Mouse (Mus musculus): ENCODE measurements at regions not wholly inside any gene's neighbourhood (a gene's known extent, or its start where the extent isn't known, plus 50 kb on each side); places are given as distances from the start of the nearest gene placed in this dataset.
"Not testable (repeated sequence)": the region's sequence is repeated elsewhere in the genome, so short reads cannot be mapped to it uniquely, and the experiment has no call there.

- Histone ChIP-seq H3K27me3 (no peaks in the 10 kb centered on the region), H3K9ac (no peak overlapping the region), H3K4me1 (no peaks in the 10 kb centered on the region), H3K9me3 (no peaks in the 10 kb centered on the region), H3K36me3 (replicated peaks) (no peaks in the 10 kb centered on the region), H3K27ac (no peak overlapping the region), H3K4me3 (replicated peaks) (no peak overlapping the region), H3K4me2 (no peak overlapping the region)
- ATAC-seq (ENCODE audit: low FRiP score), result no peak
- 90% methylated on average over 1 of the region's 1 CpGs for WGBS
Measured at GRCm38 (mm10) chr2:109402556-109402955, 122.0 kb upstream of the Mettl15 start.

- Histone ChIP-seq H3K36me3 (replicated peaks) (no peaks in the 10 kb centered on the region), H3K4me2 (no peak overlapping the region), H3K27me3 (no peaks in the 10 kb centered on the region), H3K27ac (no peak overlapping the region), H3K9me3 (no peaks in the 10 kb centered on the region), H3K4me3 (replicated peaks) (no peak overlapping the region), H3K4me1 (no peaks in the 10 kb centered on the region), H3K9ac (no peak overlapping the region)
- 86% methylated on average over 3 of the region's 3 CpGs for WGBS
- ATAC-seq (ENCODE audit: low FRiP score), result no peak
Measured at GRCm38 (mm10) chr2:109404262-109404661, 123.7 kb upstream of the Mettl15 start.

- Histone ChIP-seq H3K36me3 (replicated peaks) (no peaks in the 10 kb centered on the region), H3K4me3 (replicated peaks) (no peak overlapping the region)
- WGBS, result 74% methylated on average over 7 of the region's 7 CpGs
Measured at GRCm38 (mm10) chr2:109406591-109407079, 126.1 kb upstream of the Mettl15 start.

GRCm38 (mm10) chr2:109420098-109420497 lies 139.6 kb upstream of the Mettl15 start:
- no peaks in the 10 kb centered on the region for H3K4me1 ChIP-seq
- H3K9me3 ChIP-seq, result no peaks in the 10 kb centered on the region
- H3K27ac ChIP-seq, result no peak overlapping the region
- H3K9ac ChIP-seq, result no peak overlapping the region
- no peak for ATAC-seq (ENCODE audit: low FRiP score)
- no peak overlapping the region for H3K4me2 ChIP-seq
- H3K36me3 ChIP-seq (replicated peaks), result no peaks in the 10 kb centered on the region
- no peak overlapping the region for H3K4me3 ChIP-seq (replicated peaks)
- no peaks in the 10 kb centered on the region for H3K27me3 ChIP-seq

More at GRCm38 (mm10) chr2:109406591-109407079, 126.1 kb upstream of the Mettl15 start:
- Histone ChIP-seq H3K4me2 (no peak overlapping the region), H3K27me3 (no peaks in the 10 kb centered on the region), H3K9ac (no peak overlapping the region), H3K4me1 (no peaks in the 10 kb centered on the region), H3K9me3 (no peaks in the 10 kb centered on the region), H3K27ac (no peak overlapping the region)
- no peak for ATAC-seq (ENCODE audit: low FRiP score)

- ATAC-seq (ENCODE audit: low FRiP score), result no peak
- no peak overlapping the region for H3K27ac ChIP-seq
- no peak overlapping the region for H3K4me3 ChIP-seq (replicated peaks)
- 90% methylated on average over 3 of the region's 3 CpGs for WGBS
- H3K27me3 ChIP-seq, result no peaks in the 10 kb centered on the region
- no peaks in the 10 kb centered on the region for H3K36me3 ChIP-seq (replicated peaks)
- H3K9me3 ChIP-seq, result no peaks in the 10 kb centered on the region
- no peaks in the 10 kb centered on the region for H3K4me1 ChIP-seq
- H3K9ac ChIP-seq, result no peak overlapping the region
- no peak overlapping the region for H3K4me2 ChIP-seq
Measured at GRCm38 (mm10) chr2:109431183-109431582, 150.6 kb upstream of the Mettl15 start.

- H3K9me3 ChIP-seq, result no peaks in the 10 kb centered on the region
Measured at GRCm38 (mm10) chr2:109442551-109443120, 162.1 kb upstream of the Mettl15 start.

GRCm38 (mm10) chr2:109443521-109444066 lies 163.0 kb upstream of the Mettl15 start:
- no peak overlapping the region for H3K4me2 ChIP-seq
- no peaks in the 10 kb centered on the region for H3K27me3 ChIP-seq
- no peaks in the 10 kb centered on the region for H3K9me3 ChIP-seq
- ATAC-seq (ENCODE audit: low FRiP score), result no peak
- H3K4me3 ChIP-seq (replicated peaks), result no peak overlapping the region
- no peaks in the 10 kb centered on the region for H3K4me1 ChIP-seq
- no peak overlapping the region for H3K9ac ChIP-seq
- whole genome bisulfite sequencing, result 75% methylated on average over 3 of the region's 3 CpGs
- H3K27ac ChIP-seq, result no peak overlapping the region
- no peaks in the 10 kb centered on the region for H3K36me3 ChIP-seq (replicated peaks)

More at GRCm38 (mm10) chr2:109442551-109443120, 162.1 kb upstream of the Mettl15 start:
- no peaks in the 10 kb centered on the region for H3K27me3 ChIP-seq
- 70% methylated on average over 3 of the region's 3 CpGs for WGBS
- ATAC-seq (ENCODE audit: low FRiP score), result no peak
- H3K4me2 ChIP-seq, result no peak overlapping the region
- H3K4me3 ChIP-seq (replicated peaks), result no peak overlapping the region
- H3K27ac ChIP-seq, result no peak overlapping the region
- H3K4me1 ChIP-seq, result no peaks in the 10 kb centered on the region
- no peak overlapping the region for H3K9ac ChIP-seq
- no peaks in the 10 kb centered on the region for H3K36me3 ChIP-seq (replicated peaks)

GRCm38 (mm10) chr2:109462246-109462645 lies 181.7 kb upstream of the Mettl15 start:
- not testable (repeated sequence) for H3K4me3 ChIP-seq (replicated peaks); H3K9me3 ChIP-seq; H3K4me1 ChIP-seq; H3K4me2 ChIP-seq; H3K9ac ChIP-seq; ATAC-seq (ENCODE audit: low FRiP score); H3K36me3 ChIP-seq (replicated peaks); H3K27me3 ChIP-seq; H3K27ac ChIP-seq
- 88% methylated on average over 1 of the region's 1 CpGs for WGBS

GRCm38 (mm10) chr2:109484306-109484705 lies 190.2 kb upstream of the Bdnf start:
- 86% methylated on average over 1 of the region's 1 CpGs for WGBS
- ATAC-seq (ENCODE audit: low FRiP score), result no peak

GRCm38 (mm10) chr2:109487591-109487990 lies 186.9 kb upstream of the Bdnf start:
- Histone ChIP-seq H3K27ac (no peak overlapping the region), H3K9ac (no peak overlapping the region), H3K4me3 (replicated peaks) (no peak overlapping the region), H3K36me3 (replicated peaks) (no peaks in the 10 kb centered on the region), H3K27me3 (no peaks in the 10 kb centered on the region), H3K4me1 (no peaks in the 10 kb centered on the region), H3K9me3 (no peaks in the 10 kb centered on the region), H3K4me2 (no peak overlapping the region)
- WGBS, result 94% methylated on average over 1 of the region's 1 CpGs
- no peak for ATAC-seq (ENCODE audit: low FRiP score)

More at GRCm38 (mm10) chr2:109484306-109484705, 190.2 kb upstream of the Bdnf start:
- no peaks in the 10 kb centered on the region for H3K36me3 ChIP-seq (replicated peaks)
- no peak overlapping the region for H3K4me3 ChIP-seq (replicated peaks)
- no peak overlapping the region for H3K4me2 ChIP-seq
- H3K9ac ChIP-seq, result no peak overlapping the region
- no peak overlapping the region for H3K27ac ChIP-seq
- no peaks in the 10 kb centered on the region for H3K4me1 ChIP-seq
- no peaks in the 10 kb centered on the region for H3K27me3 ChIP-seq
- no peaks in the 10 kb centered on the region for H3K9me3 ChIP-seq

GRCm38 (mm10) chr2:109502186-109502585 lies 172.3 kb upstream of the Bdnf start:
- Histone ChIP-seq H3K4me2 (no peak overlapping the region), H3K4me3 (replicated peaks) (no peak overlapping the region), H3K9me3 (no peaks in the 10 kb centered on the region), H3K36me3 (replicated peaks) (no peaks in the 10 kb centered on the region), H3K27ac (no peak overlapping the region), H3K4me1 (no peaks in the 10 kb centered on the region), H3K9ac (no peak overlapping the region), H3K27me3 (no peaks in the 10 kb centered on the region)
- ATAC-seq (ENCODE audit: low FRiP score), result no peak
- 80% methylated on average over 5 of the region's 5 CpGs for WGBS

- H3K4me1 ChIP-seq, result no peaks in the 10 kb centered on the region
- H3K27ac ChIP-seq, result no peak overlapping the region
- no peak overlapping the region for H3K4me3 ChIP-seq (replicated peaks)
- ATAC-seq (ENCODE audit: low FRiP score), result no peak
- H3K27me3 ChIP-seq, result no peaks in the 10 kb centered on the region
- WGBS, result 74% methylated on average over 6 of the region's 6 CpGs
- H3K9ac ChIP-seq, result no peak overlapping the region
- H3K36me3 ChIP-seq (replicated peaks), result no peaks in the 10 kb centered on the region
- no peak overlapping the region for H3K4me2 ChIP-seq
- H3K9me3 ChIP-seq, result no peaks in the 10 kb centered on the region
Measured at GRCm38 (mm10) chr2:109504906-109505305, 169.6 kb upstream of the Bdnf start.
